Mouse (Mus musculus) midbrain, postnatal 0 days (tissue): ENCODE results near the gene Fblim1. TPM values are rescaled to one million over a fixed set of nuclear protein-coding genes. Genes with fewer than 3 reads are reported as not detected.

Source experiments
- ATAC-seq: fragments of 200-750 bp; cut with Nextera tagmentation; 2 replicates; pipeline ENCODE4 v1.8.0; 2017; ENCODE audit warnings: moderate number of reproducible peaks, mild to moderate bottlenecking, moderate TSS enrichment, moderate library complexity; ENCODE audit not compliant: low FRiP score
- DNase-seq: peaks from one replicate; pipeline ENCODE4 v3.0.0-alpha.2; 2015; ENCODE audit warnings: low spot score
- H3K27ac ChIP-seq: fragments of 300-500 bp; sonication (generic); 2 replicates; pipeline ENCODE4 v1.5.1; 2014; ENCODE audit warnings: low read depth, mild to moderate bottlenecking, low read length, mixed read lengths
- H3K27me3 ChIP-seq: fragments of 300-500 bp; sonication (generic); 2 replicates; pipeline ENCODE4 v1.6.1; 2014; ENCODE audit warnings: low read length, control low read depth, mixed read lengths; ENCODE audit not compliant: insufficient read depth
- H3K36me3 ChIP-seq: fragments of 300-500 bp; sonication (generic); 2 replicates; pipeline ENCODE4 v1.6.1; 2014; ENCODE audit warnings: low read length, control low read depth, mixed read lengths; ENCODE audit not compliant: insufficient read depth
- H3K4me1 ChIP-seq: fragments of 300-500 bp; sonication (generic); 2 replicates; pipeline ENCODE4 v1.6.1; 2014; ENCODE audit warnings: mild to moderate bottlenecking, control low read depth, antibody characterized with exemption, low read length, mixed read lengths; ENCODE audit not compliant: insufficient read depth
- H3K4me2 ChIP-seq: fragments of 300-500 bp; sonication (generic); 2 replicates; pipeline ENCODE4 v1.6.1; 2014; ENCODE audit warnings: low read depth, mild to moderate bottlenecking, low read length, mixed read lengths; ENCODE audit not compliant: poor library complexity, severe bottlenecking
- H3K4me3 ChIP-seq: fragments of 300-500 bp; sonication (generic); 2 replicates; pipeline ENCODE4 v1.5.1; 2014; ENCODE audit warnings: low read depth, mild to moderate bottlenecking, low read length, moderate library complexity
- H3K9ac ChIP-seq: fragments of 300-500 bp; sonication (generic); replicated peaks from 2 replicates; pipeline ENCODE4 v1.6.1; 2014; ENCODE audit warnings: mild to moderate bottlenecking, low read length, moderate library complexity, mixed read lengths; ENCODE audit not compliant: poor library complexity, severe bottlenecking
- H3K9me3 ChIP-seq: fragments of 300-500 bp; sonication (generic); 2 replicates; pipeline ENCODE4 v1.6.1; 2016; ENCODE audit warnings: low read length, control low read depth
- CTCF ChIP-seq: IDR thresholded peaks from 2 replicates; pipeline ENCODE4 v1.5.1; 2016; ENCODE audit warnings: antibody characterized with exemption, mild to moderate bottlenecking
- WGBS: fragments of 180-500 bp; shearing (Covaris S2); extraction: QIAGEN DNeasy Blood & Tissue Kit; methylation state at CpG from one replicate; pipeline ENCODE4 v1.1.7; 2014; 5-methylcytosine and 5-hydroxymethylcytosine counted together
- polyA plus RNA-seq: library from polyadenylated mRNA; unstranded; fragments of >200 nt; fragmentation: Nextera tagmentation; extraction: Ambion mirVana; gene quantifications from 2 replicates; pipeline ENCODE4 v1.2.1, GENCODE M21; 2015
- total RNA-seq: library from RNA; depleted of rRNA; stranded (reverse); fragments of >200 nt; gene quantifications from 2 replicates; pipeline ENCODE4 v1.2.3, GENCODE M21; 2014

Gene Fblim1
- total and polyA plus RNA-seq, 2 experiments from 2014 or later, result 24.1 to 26.2 TPM

DNA sequence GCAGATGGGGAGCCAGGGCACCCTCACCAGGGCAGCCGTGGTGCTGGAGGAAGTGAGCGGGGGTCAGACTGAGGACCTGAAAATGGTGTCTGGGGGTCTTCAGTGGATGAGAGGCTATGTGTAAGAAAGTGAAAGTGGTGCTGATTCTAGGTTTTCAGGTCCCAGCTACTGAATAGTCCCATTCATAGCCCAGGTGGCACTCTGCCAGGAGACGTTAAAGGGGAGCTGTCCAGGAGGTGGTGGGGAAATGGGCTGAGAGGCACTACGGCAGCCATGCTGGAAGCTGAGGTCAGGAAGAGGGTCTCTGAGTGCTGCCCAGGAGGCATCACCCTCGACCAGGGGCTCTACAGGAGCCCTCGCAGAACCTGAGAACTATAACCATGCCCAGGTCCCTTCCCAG is 43.3 kb upstream of the Fblim1 start:
- no peaks in the 10 kb centered on the region for H3K4me1 ChIP-seq
- DNase-seq (peak; percentile 64), ATAC-seq (no peak)
- no peak overlapping the region for H3K4me3 ChIP-seq
- H3K27ac ChIP-seq, result peak overlapping the region; percentile 43; the same call in 1 of the 2 replicates
- WGBS, result 61% methylated on average over 6 of the region's 6 CpGs
- H3K36me3 ChIP-seq, result peaks cover 8% of the 10 kb centered on the region
- H3K9me3 ChIP-seq, result no peaks in the 10 kb centered on the region
- no peak overlapping the region for H3K9ac ChIP-seq
- H3K27me3 ChIP-seq, result no peaks in the 10 kb centered on the region
- H3K4me2 ChIP-seq, result no peak overlapping the region; the same call in 1 of the 2 replicates
- no peak for TF ChIP-seq CTCF

GRCm38 (mm10) chr4:141648262-141648661 is 42.4 kb upstream of the Fblim1 start:
- DNase-seq, result no peak
- H3K4me1 ChIP-seq, result no peaks in the 10 kb centered on the region
- no peak overlapping the region for H3K4me3 ChIP-seq
- H3K27ac ChIP-seq, result no peak overlapping the region
- H3K27me3 ChIP-seq, result no peaks in the 10 kb centered on the region
- H3K9me3 ChIP-seq, result no peaks in the 10 kb centered on the region
- H3K9ac ChIP-seq, result no peak overlapping the region
- TF ChIP-seq CTCF, result no peak
- 79% methylated on average over 5 of the region's 5 CpGs for WGBS
- H3K4me2 ChIP-seq, result no peak overlapping the region
- no peak for ATAC-seq
- peaks cover 8% of the 10 kb centered on the region for H3K36me3 ChIP-seq

DNA sequence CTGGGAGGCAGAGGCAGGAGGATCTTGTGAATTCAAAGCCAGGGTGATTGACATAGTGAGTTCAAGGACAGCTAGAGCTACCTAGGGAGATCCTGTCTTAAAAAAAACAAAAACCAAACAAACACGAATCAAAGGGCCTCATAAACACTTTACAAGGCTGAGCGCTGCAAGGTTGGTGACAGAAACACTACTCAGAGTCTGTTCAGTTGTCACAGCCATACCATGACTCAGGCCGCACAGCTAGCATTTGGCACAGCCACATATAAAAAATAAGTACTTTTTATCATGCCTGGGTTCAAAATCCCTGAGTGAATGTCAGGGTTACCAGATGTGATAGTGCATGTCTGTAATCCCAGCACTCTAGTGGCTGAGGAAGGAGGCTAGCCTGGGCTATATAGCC is 41.3 kb upstream of the Fblim1 start:
- 93% methylated on average over 3 of the region's 3 CpGs for WGBS

DNA sequence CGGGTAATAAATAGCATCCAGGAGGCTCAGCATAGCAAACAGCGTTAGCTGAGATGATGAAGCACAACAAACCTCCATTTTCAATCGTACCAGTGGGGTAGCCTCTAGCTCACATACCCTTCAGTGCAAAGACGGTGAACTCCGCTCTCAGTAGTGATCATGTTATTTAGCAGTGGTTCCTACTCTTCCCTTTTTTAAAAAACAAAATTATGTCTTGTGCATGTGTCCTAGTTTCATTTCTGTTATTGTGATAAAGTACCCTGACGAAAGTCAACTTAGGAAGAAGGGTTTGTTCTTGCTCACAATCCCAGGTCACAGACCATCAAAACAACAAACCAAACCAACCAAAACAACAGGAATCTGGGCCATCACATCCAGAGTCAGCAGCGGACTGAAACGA is 40.1 kb upstream of the Fblim1 start:
- WGBS, result 95% methylated on average over 8 of the region's 8 CpGs

More for the DNA sequence above, 41.3 kb upstream of the Fblim1 start:
- Histone ChIP-seq H3K9ac (no peak overlapping the region), H3K4me3 (no peak overlapping the region), H3K9me3 (no peaks in the 10 kb centered on the region), H3K4me2 (no peak overlapping the region), H3K36me3 (peaks cover 8% of the 10 kb centered on the region), H3K27me3 (no peaks in the 10 kb centered on the region), H3K4me1 (no peaks in the 10 kb centered on the region), H3K27ac (no peak overlapping the region)
- DNase-seq (no peak), ATAC-seq (no peak)
- TF ChIP-seq CTCF, result no peak

GRCm38 (mm10) chr4:141643118-141643855 is 37.4 kb upstream of the Fblim1 start:
- H3K27me3 ChIP-seq, result no peaks in the 10 kb centered on the region
- DNase-seq (peak; percentile 93), ATAC-seq (peak; percentile 77)
- 35% methylated on average over 7 of the region's 7 CpGs for WGBS
- H3K4me1 ChIP-seq, result no peaks in the 10 kb centered on the region
- H3K9me3 ChIP-seq, result no peaks in the 10 kb centered on the region
- H3K4me2 ChIP-seq, result no peak overlapping the region
- no peak overlapping the region for H3K4me3 ChIP-seq
- peak overlapping the region; percentile 62 for H3K27ac ChIP-seq
- H3K36me3 ChIP-seq, result peaks cover 31% of the 10 kb centered on the region
- no peak for TF ChIP-seq CTCF
- H3K9ac ChIP-seq, result no peak overlapping the region

More for the DNA sequence above, 40.1 kb upstream of the Fblim1 start:
- Histone ChIP-seq H3K4me2 (no peak overlapping the region), H3K9ac (no peak overlapping the region), H3K9me3 (no peaks in the 10 kb centered on the region), H3K4me3 (no peak overlapping the region), H3K36me3 (peaks cover 15% of the 10 kb centered on the region), H3K4me1 (no peaks in the 10 kb centered on the region), H3K27me3 (no peaks in the 10 kb centered on the region), H3K27ac (no peak overlapping the region)
- no peak for TF ChIP-seq CTCF
- ATAC-seq (no peak), DNase-seq (no peak)

DNA sequence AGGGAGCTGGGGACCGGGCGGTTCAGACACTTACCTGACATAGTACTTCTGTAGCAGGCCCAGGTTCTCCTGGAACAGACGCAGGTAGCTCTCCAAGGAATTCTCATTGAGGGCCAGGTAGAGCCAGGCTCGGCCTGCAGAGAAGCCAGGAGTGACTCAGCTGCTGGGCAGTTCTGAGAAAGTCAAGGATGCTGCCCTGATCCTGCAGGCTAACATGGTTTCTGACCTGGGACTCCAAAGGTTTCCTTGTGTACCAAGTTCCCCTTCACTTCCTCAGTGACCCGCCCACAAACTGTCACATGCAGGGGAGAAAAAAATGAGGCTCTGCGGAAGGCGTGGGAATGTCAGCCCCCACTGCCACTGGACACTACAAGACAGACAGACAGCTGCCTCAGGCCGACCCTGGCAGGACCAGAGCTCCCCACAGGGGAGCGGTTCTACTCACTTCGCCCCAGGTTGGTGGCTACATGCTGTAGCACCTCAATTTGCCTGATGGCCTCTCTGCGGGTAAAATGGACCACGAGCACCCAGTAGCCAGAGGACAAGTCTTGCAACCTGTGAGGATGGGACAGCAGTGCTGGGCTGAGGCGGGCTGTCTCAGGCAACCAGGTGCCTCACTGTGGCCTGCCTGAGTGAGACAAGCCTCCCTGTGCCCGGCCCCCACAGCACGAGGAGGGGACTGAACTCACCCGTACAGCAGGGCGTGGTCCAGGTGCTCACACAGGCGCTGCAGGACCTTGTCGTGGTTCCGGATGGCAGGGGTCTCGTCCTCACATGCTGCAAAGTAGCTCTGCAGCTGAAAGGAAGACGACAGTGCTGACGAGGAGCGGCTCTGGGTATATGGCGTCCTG is 36.3 kb upstream of the Fblim1 start:
- no peak for TF ChIP-seq CTCF
- H3K9ac ChIP-seq, result no peak overlapping the region
- H3K4me3 ChIP-seq, result no peak overlapping the region
- WGBS, result 93% methylated on average over 25 of the region's 25 CpGs
- peaks cover 41% of the 10 kb centered on the region for H3K36me3 ChIP-seq
- H3K9me3 ChIP-seq, result no peaks in the 10 kb centered on the region
- ATAC-seq (no peak), DNase-seq (no peak)
- no peak overlapping the region for H3K4me2 ChIP-seq
- H3K27ac ChIP-seq, result peak overlapping the region; percentile 51; the same call in 1 of the 2 replicates
- no peaks in the 10 kb centered on the region for H3K4me1 ChIP-seq
- no peaks in the 10 kb centered on the region for H3K27me3 ChIP-seq
